Mouse (Mus musculus): Measurements from ENCODE around the gene Tubd1.

DNA sequence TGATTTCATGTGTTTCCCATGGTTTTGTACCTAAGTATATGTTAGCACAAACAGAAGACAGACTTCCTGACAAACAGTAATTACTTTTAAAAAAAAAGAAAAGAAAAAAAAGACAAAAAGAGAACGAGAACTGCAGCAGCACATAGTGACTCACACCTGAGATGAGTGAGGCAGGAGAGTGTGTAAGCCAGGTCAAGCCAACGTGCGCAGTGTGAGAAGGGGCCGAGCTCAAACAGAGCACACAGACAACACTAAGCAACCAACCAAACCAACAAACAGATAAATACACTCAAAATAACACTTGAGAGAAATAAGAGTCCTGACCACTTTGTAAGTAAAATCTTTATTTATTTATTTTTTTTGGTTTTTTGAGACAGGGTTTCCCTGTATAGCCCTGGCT lies 45.3 kb downstream of the Tubd1 start:
- TF ChIP-seq CTCF (IDR thresholded peaks at IDR 0.05; ENCODE audit: extremely low read depth, insufficient read length, insufficient replicate concordance, low read depth, low read length) (no peak), POLR2A (IDR thresholded peaks at IDR 0.05; ENCODE audit: low read depth, low read length) (no peak)
